Mouse (Mus musculus): Measurements from ENCODE around the gene Gna15. TPM values are rescaled to one million over a fixed set of nuclear protein-coding genes. Genes with fewer than 3 reads are reported as not detected.

Gna15 gene
- polyA plus RNA-seq, 1 experiment: 9.4 TPM

GRCm38 (mm10) chr10:81550257-81550656, 26.2 kb upstream of the Gna15 start:
- TF ChIP-seq CTCF (IDR thresholded peaks at IDR 0.05; ENCODE audit: control insufficient read depth, insufficient read depth, low read length) (peak; percentile 94), POLR2A (IDR thresholded peaks at IDR 0.05; ENCODE audit: borderline replicate concordance, control insufficient read depth, low read depth, low read length) (no peak)
- H3K27ac ChIP-seq (ENCODE audit: control insufficient read depth, insufficient read depth, low read depth, low read length, poor library complexity): no peak overlapping the region
- H3K4me1 ChIP-seq (ENCODE audit: control insufficient read depth, insufficient read depth, low read length): no peaks in the 10 kb centered on the region; the same call in 1 of the 2 replicates
- no peak overlapping the region for H3K4me3 ChIP-seq (replicated peaks; ENCODE audit: control insufficient read depth, low read depth, low read length)
- 13% methylated on average over 7 of the region's 7 CpGs for WGBS

- 80% methylated on average over 5 of the region's 5 CpGs for WGBS
- Histone ChIP-seq H3K27ac (ENCODE audit: control insufficient read depth, insufficient read depth, low read depth, low read length, poor library complexity) (no peak overlapping the region), H3K4me1 (ENCODE audit: control insufficient read depth, insufficient read depth, low read length) (no peaks in the 10 kb centered on the region; the same call in 1 of the 2 replicates), H3K4me3 (replicated peaks; ENCODE audit: control insufficient read depth, low read depth, low read length) (no peak overlapping the region)
- TF ChIP-seq CTCF (IDR thresholded peaks at IDR 0.05; ENCODE audit: control insufficient read depth, insufficient read depth, low read length) (no peak), POLR2A (IDR thresholded peaks at IDR 0.05; ENCODE audit: borderline replicate concordance, control insufficient read depth, low read depth, low read length) (no peak)
Measured at GRCm38 (mm10) chr10:81548944-81549343, 24.9 kb upstream of the Gna15 start.

- Histone ChIP-seq H3K27ac (ENCODE audit: control insufficient read depth, insufficient read depth, low read depth, low read length, poor library complexity) (no peak overlapping the region), H3K4me3 (replicated peaks; ENCODE audit: control insufficient read depth, low read depth, low read length) (no peak overlapping the region), H3K4me1 (ENCODE audit: control insufficient read depth, insufficient read depth, low read length) (no peaks in the 10 kb centered on the region; the same call in 1 of the 2 replicates)
- WGBS: 90% methylated on average over 13 of the region's 13 CpGs
- no peak for TF ChIP-seq POLR2A (IDR thresholded peaks at IDR 0.05; ENCODE audit: borderline replicate concordance, control insufficient read depth, low read depth, low read length)
- no peak for TF ChIP-seq CTCF (IDR thresholded peaks at IDR 0.05; ENCODE audit: control insufficient read depth, insufficient read depth, low read length)
Measured at GRCm38 (mm10) chr10:81546788-81547571, 23.0 kb upstream of the Gna15 start.

- TF ChIP-seq POLR2A (IDR thresholded peaks at IDR 0.05; ENCODE audit: borderline replicate concordance, control insufficient read depth, low read depth, low read length): no peak
- Histone ChIP-seq H3K27ac (ENCODE audit: control insufficient read depth, insufficient read depth, low read depth, low read length, poor library complexity) (no peak overlapping the region), H3K4me3 (replicated peaks; ENCODE audit: control insufficient read depth, low read depth, low read length) (no peak overlapping the region), H3K4me1 (ENCODE audit: control insufficient read depth, insufficient read depth, low read length) (no peaks in the 10 kb centered on the region; the same call in 1 of the 2 replicates)
- WGBS: 63% methylated on average over 5 of the region's 5 CpGs
Measured at GRCm38 (mm10) chr10:81546332-81546731, 22.3 kb upstream of the Gna15 start.

- Histone ChIP-seq H3K27ac (ENCODE audit: control insufficient read depth, insufficient read depth, low read depth, low read length, poor library complexity) (peak within 1 kb of the TSS; percentile 86), H3K4me3 (replicated peaks; ENCODE audit: control insufficient read depth, low read depth, low read length) (peak within 1 kb of the TSS; percentile 96), H3K4me1 (ENCODE audit: control insufficient read depth, insufficient read depth, low read length) (no peaks in the 10 kb centered on the region; the same call in 1 of the 2 replicates)
- 1% methylated on average over 59 of the region's 59 CpGs for WGBS
- TF ChIP-seq POLR2A (IDR thresholded peaks at IDR 0.05; ENCODE audit: borderline replicate concordance, control insufficient read depth, low read depth, low read length): no peak; the same call in 1 of the 2 replicates
Measured at GRCm38 (mm10) chr10:81545161-81545747, 21.2 kb upstream of the Gna15 start, which contains the start of gene Gna11. Gene Gna11 (minus strand): TSS chr10:81545190.

- WGBS: 1% methylated on average over 93 of the region's 93 CpGs
- Histone ChIP-seq H3K4me3 (replicated peaks; ENCODE audit: control insufficient read depth, low read depth, low read length) (peak overlapping the region; percentile 96), H3K27ac (ENCODE audit: control insufficient read depth, insufficient read depth, low read depth, low read length, poor library complexity) (peak overlapping the region; percentile 86), H3K4me1 (ENCODE audit: control insufficient read depth, insufficient read depth, low read length) (no peaks in the 10 kb centered on the region; the same call in 1 of the 2 replicates)
- TF ChIP-seq CTCF (IDR thresholded peaks at IDR 0.05; ENCODE audit: control insufficient read depth, insufficient read depth, low read length) (no peak), POLR2A (IDR thresholded peaks at IDR 0.05; ENCODE audit: borderline replicate concordance, control insufficient read depth, low read depth, low read length) (peak; percentile 41; the same call in 1 of the 2 replicates)
Measured at GRCm38 (mm10) chr10:81544296-81545160, 20.5 kb upstream of the Gna15 start.

GRCm38 (mm10) chr10:81543633-81544032, 19.6 kb upstream of the Gna15 start:
- Histone ChIP-seq H3K4me3 (replicated peaks; ENCODE audit: control insufficient read depth, low read depth, low read length) (peak overlapping the region; percentile 96), H3K4me1 (ENCODE audit: control insufficient read depth, insufficient read depth, low read length) (peaks cover 2% of the 10 kb centered on the region), H3K27ac (ENCODE audit: control insufficient read depth, insufficient read depth, low read depth, low read length, poor library complexity) (no peak overlapping the region)
- WGBS: 86% methylated on average over 1 of the region's 1 CpGs
- TF ChIP-seq POLR2A (IDR thresholded peaks at IDR 0.05; ENCODE audit: borderline replicate concordance, control insufficient read depth, low read depth, low read length): no peak
- no peak for TF ChIP-seq CTCF (IDR thresholded peaks at IDR 0.05; ENCODE audit: control insufficient read depth, insufficient read depth, low read length)

Data from bone marrow, adult 2 months (tissue).